Mouse (Mus musculus): ENCODE data around the gene Olfr901.
"Not testable (repeated sequence)": the region's sequence is repeated elsewhere in the genome, so short reads cannot be mapped to it uniquely, and the experiment has no call there.

Olfr901 gene

DNA sequence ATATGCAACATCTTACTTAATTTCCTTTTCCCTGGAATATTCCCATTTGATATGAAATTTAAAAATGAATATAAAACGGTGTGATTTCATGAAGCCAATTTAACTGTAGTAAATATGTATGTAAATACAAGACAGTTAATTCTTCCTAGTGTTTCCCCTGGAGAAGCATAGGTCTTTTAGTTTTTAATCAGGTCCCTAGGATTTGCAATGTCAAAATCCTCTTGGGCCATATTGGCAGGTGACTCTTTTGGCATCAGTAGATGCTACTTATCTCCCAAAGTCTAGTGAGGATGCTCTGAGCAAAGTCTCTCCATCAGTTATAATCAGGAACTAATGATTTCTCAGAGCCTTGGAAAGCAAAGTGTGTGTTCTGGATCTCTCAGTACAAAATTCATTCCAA is at the start of gene Olfr901:
Olfr901 (plus strand) TSS at position 301 of the 400 bp plus-strand sequence.
- no peak for DNase-seq (ENCODE audit: low read depth, low spot score)

DNA sequence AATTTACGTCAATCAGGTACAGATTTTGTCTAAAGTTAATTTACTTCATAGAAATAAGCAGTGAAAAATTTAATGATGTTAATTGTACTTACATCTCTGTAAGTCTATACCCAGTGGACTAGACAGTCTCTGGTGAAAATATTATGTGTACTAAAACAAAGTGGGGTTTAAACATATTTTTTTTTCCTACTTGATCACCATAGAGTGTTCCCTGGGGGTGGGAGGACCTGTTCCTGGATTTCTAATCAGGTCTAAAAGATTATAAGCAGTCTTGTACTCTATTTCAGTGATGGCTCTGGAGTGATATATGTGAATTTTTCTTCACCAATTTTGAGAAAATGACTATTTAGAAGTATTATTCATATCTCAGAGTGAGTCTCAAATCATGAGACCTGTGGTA is 27.9 kb upstream of the Olfr901 start, which contains the start of gene Olfr147:
Olfr147 (plus strand) TSS at position 301 of the 400 bp plus-strand sequence.
- no peak for DNase-seq (ENCODE audit: low read depth, low spot score)

- peak; percentile 95 for DNase-seq (ENCODE audit: low read depth, low spot score)
These were observed 21.8 kb upstream of the Olfr901 start for GRCm38 (mm10) chr9:38407502-38407901.

GRCm38 (mm10) chr9:38413502-38413901 is 15.8 kb upstream of the Olfr901 start:
- not testable (repeated sequence) for DNase-seq (ENCODE audit: low read depth, low spot score)

- peak; percentile 69 for DNase-seq (ENCODE audit: low read depth, low spot score)
These were observed 5.5 kb upstream of the Olfr901 start for GRCm38 (mm10) chr9:38423801-38424200.

GRCm38 (mm10) chr9:38427026-38427425 is 2.2 kb upstream of the Olfr901 start:
- peak; percentile 61 for DNase-seq (ENCODE audit: low read depth, low spot score)

- no peak for DNase-seq (ENCODE audit: low read depth, low spot score)
These were observed 18.1 kb downstream of the Olfr901 start, which contains the start of gene Olfr902 for GRCm38 (mm10) chr9:38447352-38447751. TSS of gene Olfr902 (plus strand) at chr9:38447652.

DNA sequence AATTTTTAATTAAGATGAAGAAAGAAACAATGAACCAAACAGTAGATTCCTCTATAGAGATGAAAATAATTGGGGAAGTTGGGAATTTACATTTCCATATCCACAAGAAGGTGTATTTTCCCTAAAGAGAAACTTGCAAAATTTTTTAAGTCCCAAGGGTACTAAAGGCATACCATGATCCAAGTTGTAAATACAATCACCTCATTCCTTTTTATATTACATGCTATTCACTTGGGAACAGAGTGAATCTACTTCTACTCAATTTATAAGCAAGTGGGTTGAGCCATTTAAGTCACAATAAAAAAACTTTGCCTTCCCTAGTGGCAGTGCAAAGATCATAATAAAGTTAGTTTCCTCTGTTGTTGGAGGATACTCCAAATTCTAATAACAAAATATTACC is 33.6 kb downstream of the Olfr901 start, which contains the start of gene Olfr904:
Olfr904 (plus strand) TSS at position 301 of the 400 bp plus-strand sequence.
- DNase-seq (ENCODE audit: low read depth, low spot score): no peak

DNA sequence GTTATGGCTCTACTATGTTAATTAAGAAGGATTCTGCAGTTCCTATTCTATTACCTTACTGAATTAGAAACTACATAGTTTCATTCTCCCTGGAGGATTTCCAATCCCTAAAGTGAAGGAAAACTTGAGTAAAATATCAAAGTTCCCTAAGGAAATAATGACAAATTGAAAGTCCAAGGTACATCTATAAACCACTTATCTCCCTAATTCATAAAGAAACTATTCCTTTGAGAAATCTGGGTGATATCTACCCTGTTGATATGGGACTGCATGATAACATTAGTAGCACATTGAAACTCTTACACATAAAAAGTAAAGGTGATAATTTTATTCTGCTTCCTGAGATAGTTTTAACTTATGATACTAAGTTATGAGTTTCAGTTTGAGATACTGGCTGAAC is 41.6 kb downstream of the Olfr901 start, which contains the start of gene Olfr905:
Olfr905 (plus strand) TSS at position 301 of the 400 bp plus-strand sequence.
- no peak for DNase-seq (ENCODE audit: low read depth, low spot score)

Measured in ES-CJ7 (cell line).